Mouse (Mus musculus) neural tube, embryonic 15.5 days (tissue): ENCODE data around the gene Psmc1. TPM values are rescaled to one million over a fixed set of nuclear protein-coding genes. Genes with fewer than 3 reads are reported as not detected.

Experiments used
- ATAC-seq: fragments of 200-750 bp; cut with Nextera tagmentation; 2 replicates; pipeline ENCODE4 v1.8.0; 2017; ENCODE audit warnings: mild to moderate bottlenecking, moderate TSS enrichment, moderate library complexity; ENCODE audit not compliant: low FRiP score
- H3K27ac ChIP-seq: fragments of 300-500 bp; sonication (generic); replicated peaks from 2 replicates; pipeline ENCODE4 v1.5.1; 2015; ENCODE audit warnings: mild to moderate bottlenecking, inconsistent platforms
- H3K27me3 ChIP-seq: fragments of 300-500 bp; sonication (generic); replicated peaks from 2 replicates; pipeline ENCODE4 v1.6.1; 2015; ENCODE audit warnings: inconsistent platforms
- H3K36me3 ChIP-seq: fragments of 300-500 bp; sonication (generic); 2 replicates; pipeline ENCODE4 v1.6.1; 2015; ENCODE audit warnings: inconsistent platforms
- H3K4me1 ChIP-seq: fragments of 300-500 bp; sonication (generic); 2 replicates; pipeline ENCODE4 v1.6.1; 2015; ENCODE audit warnings: inconsistent platforms
- H3K4me2 ChIP-seq: fragments of 300-500 bp; sonication (generic); 2 replicates; pipeline ENCODE4 v1.6.1; 2015; ENCODE audit warnings: inconsistent platforms, mild to moderate bottlenecking, moderate library complexity
- H3K4me3 ChIP-seq: fragments of 300-500 bp; sonication (generic); replicated peaks from 2 replicates; pipeline ENCODE4 v1.5.1; 2015; ENCODE audit warnings: mild to moderate bottlenecking, inconsistent platforms
- H3K9ac ChIP-seq: fragments of 300-500 bp; sonication (generic); replicated peaks from 2 replicates; pipeline ENCODE4 v1.6.1; 2015; ENCODE audit warnings: mild to moderate bottlenecking, inconsistent platforms
- H3K9me3 ChIP-seq: fragments of 300-500 bp; sonication (generic); replicated peaks from 2 replicates; pipeline ENCODE4 v1.6.1; 2016; ENCODE audit warnings: inconsistent platforms
- WGBS: fragments of 180-500 bp; shearing (Covaris S2); methylation state at CpG from one replicate; pipeline ENCODE4 v1.1.7; 2015; ENCODE audit warnings: mixed read lengths; 5-methylcytosine and 5-hydroxymethylcytosine counted together
- polyA plus RNA-seq: library from polyadenylated mRNA; unstranded; fragments of >200 nt; fragmentation: Nextera tagmentation; extraction: Ambion mirVana; gene quantifications from 2 replicates; pipeline ENCODE4 v1.2.1, GENCODE M21; 2015

The Psmc1 gene
- polyA plus RNA-seq, 1 experiment from 2014 or later: 292 TPM

DNA sequence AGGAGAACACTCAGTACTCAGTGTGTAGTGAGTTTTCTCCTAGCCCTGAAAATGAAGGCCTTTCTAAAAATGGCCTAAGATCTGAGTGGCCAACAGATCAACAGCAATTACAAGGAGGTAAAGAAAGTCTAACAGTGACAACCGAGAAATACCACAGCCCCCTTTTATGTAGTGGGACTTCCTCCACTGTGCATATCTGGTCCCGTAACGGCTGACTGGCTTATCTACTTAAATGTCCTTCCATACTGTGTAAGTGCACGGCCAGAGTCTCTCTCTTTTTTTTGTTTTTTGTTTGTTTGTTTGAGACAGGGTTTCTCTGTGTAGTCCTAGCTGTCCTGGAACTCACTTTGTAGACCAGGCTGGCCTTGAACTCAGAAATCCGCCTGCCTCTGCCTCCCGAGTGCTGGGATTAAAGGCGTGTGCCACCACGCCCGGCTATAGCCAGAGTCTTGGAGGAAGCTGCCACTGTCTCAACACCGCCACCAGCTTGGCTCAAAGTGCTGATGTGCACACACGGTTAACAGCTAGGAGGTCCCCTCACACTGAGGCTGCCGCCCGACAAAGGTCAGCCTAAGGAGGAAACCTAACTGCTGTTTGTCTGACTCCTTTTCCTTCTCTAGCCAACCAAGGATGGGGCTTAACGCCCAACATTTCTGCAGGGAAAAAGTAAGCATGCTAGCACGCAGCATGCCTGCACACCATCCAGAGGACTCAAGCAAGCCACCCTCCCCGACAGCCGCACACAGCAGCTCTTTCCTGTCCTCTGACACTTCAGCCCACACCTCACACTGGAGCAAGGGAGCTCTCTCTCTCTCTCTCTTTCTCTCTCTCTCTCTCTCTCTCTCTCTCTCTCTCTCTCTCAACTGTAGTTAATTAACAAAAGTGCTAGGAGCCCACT is 17.3 kb downstream of the Psmc1 start:
- H3K9me3 ChIP-seq: no peaks in the 10 kb centered on the region
- no peaks in the 10 kb centered on the region; the same call in 1 of the 2 replicates for H3K4me1 ChIP-seq
- WGBS: 76% methylated on average over 17 of the region's 17 CpGs
- no peak overlapping the region for H3K9ac ChIP-seq
- H3K4me3 ChIP-seq: no peak overlapping the region
- no peak for ATAC-seq
- H3K4me2 ChIP-seq: no peak overlapping the region
- H3K27me3 ChIP-seq: no peaks in the 10 kb centered on the region
- H3K36me3 ChIP-seq: peaks cover 77% of the 10 kb centered on the region
- no peak overlapping the region for H3K27ac ChIP-seq

DNA sequence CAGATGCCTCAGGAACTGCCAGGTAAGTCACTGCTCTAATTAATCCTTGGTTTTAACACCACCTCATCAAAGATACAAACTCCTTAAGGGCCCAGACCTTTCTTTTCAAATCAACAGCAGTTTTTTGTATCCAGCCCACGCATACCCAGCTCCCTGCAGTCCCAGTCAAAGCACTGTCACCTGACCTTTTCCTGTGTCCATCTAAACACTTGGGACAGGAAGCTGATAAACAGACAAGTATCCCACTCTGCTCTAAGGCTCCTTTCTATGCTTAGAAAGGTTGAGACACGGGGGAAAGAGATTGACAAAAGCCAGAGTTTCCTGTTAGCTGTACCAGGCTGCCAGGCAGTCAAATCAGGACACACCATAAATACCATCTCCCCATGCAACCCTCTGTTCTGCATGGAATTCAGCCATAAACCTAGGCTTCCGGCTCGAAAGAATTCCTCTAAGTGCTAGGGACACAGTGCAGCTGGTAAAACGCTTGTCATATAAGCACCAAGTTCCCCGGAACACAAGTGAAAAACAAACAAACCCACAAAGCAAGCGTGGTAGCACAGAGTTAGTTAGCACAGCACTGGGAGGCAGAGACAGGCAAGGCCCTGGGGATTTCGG is 18.0 kb downstream of the Psmc1 start:
- H3K27ac ChIP-seq: no peak overlapping the region
- no peak overlapping the region for H3K4me3 ChIP-seq
- H3K9me3 ChIP-seq: no peaks in the 10 kb centered on the region
- no peaks in the 10 kb centered on the region; the same call in 1 of the 2 replicates for H3K4me1 ChIP-seq
- H3K9ac ChIP-seq: no peak overlapping the region; the same call in 1 of the 2 replicates
- no peaks in the 10 kb centered on the region for H3K27me3 ChIP-seq
- H3K36me3 ChIP-seq: peaks cover 78% of the 10 kb centered on the region
- ATAC-seq: no peak
- WGBS: 28% methylated on average over 8 of the region's 8 CpGs
- H3K4me2 ChIP-seq: no peak overlapping the region

DNA sequence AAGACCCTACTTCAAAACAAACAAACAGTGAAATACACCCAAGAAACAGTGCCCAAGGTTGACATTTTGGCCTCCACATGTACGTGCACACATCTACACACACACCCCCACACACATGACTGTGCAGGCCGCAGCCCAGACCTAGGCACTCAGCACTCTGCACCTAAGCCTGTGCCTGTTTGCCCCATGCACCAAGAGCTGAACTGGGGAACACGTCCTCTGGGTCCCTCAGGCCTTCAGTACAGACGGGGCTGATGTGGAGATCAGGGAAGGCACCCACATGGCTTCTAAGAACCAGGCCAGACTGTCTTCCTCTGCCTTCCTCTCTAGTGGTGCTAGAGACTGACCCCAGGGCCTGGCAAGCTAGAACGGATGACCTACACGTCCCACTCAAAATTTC is 18.6 kb downstream of the Psmc1 start:
- H3K9ac ChIP-seq: no peak overlapping the region
- peaks cover 78% of the 10 kb centered on the region for H3K36me3 ChIP-seq
- 75% methylated on average over 6 of the region's 6 CpGs for WGBS

DNA sequence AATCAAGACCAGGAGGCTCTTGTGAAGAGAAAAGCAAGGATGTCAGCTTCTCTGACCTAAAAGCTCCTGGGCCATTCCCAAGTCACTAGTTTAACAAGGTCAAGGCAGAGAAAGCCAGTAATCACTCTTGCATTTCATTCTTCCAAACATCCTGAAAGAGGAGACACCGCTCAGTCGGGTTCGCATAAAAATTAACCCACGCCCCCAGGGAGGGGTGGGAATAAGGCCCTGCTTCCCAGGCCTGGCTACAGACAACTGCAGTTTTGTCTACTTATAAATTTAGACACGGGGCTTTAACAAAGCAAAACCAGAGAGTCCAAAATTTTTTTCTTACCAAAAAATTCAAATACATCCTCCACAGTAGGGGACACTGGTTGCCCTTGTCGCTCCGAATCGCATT is 19.0 kb downstream of the Psmc1 start:
- Histone ChIP-seq H3K4me2 (no peak overlapping the region), H3K9ac (no peak overlapping the region), H3K27me3 (no peaks in the 10 kb centered on the region), H3K36me3 (peaks cover 78% of the 10 kb centered on the region), H3K27ac (no peak overlapping the region), H3K4me3 (no peak overlapping the region), H3K9me3 (no peaks in the 10 kb centered on the region), H3K4me1 (no peaks in the 10 kb centered on the region; the same call in 1 of the 2 replicates)
- no peak for ATAC-seq
- 74% methylated on average over 8 of the region's 8 CpGs for WGBS

More for the DNA sequence above, 18.6 kb downstream of the Psmc1 start:
- Histone ChIP-seq H3K27ac (no peak overlapping the region), H3K4me3 (no peak overlapping the region), H3K4me2 (no peak overlapping the region), H3K9me3 (no peaks in the 10 kb centered on the region), H3K4me1 (no peaks in the 10 kb centered on the region; the same call in 1 of the 2 replicates), H3K27me3 (no peaks in the 10 kb centered on the region)
- ATAC-seq: no peak

DNA sequence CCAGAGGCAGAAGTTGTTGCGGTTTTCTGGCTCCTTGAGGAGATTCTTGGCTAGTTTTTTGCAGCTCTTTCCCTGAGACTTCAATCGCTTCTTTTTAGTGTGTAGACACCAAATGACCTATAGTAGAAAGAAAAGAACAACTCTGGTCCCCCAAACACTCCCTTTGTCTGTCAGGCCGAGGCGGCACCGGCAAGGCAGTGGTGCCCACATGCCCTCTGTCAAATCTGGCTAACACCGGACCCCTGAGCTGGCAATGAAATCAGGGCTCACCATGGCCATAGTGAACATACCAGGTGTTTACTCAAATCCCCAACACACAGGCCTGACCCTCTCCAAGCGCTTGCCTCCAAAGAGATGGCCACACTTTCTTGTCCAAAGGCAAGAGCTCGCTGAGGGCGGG is 21.2 kb downstream of the Psmc1 start:
- H3K4me2 ChIP-seq: no peak overlapping the region

DNA sequence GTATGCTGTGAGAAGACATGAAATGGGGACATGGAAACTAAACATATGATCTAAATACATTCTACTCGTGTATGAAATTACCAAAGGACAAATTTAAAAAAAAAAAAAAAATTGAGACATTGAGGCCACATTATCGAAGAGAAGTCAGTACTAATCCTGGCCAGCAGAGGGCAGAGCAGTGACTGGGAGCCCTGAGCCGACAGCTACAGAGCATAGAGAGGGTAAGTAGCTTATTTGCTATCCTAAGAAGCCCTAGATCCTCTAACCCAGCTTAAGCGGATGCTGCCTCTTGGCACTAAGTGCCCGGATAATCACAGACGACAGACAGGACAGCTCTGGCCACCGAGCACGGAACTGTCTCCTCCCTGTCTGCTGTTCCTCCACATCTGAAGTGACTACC is 21.7 kb downstream of the Psmc1 start:
- Histone ChIP-seq H3K4me3 (no peak overlapping the region), H3K27ac (no peak overlapping the region), H3K4me2 (no peak overlapping the region), H3K9ac (no peak overlapping the region), H3K4me1 (no peaks in the 10 kb centered on the region; the same call in 1 of the 2 replicates), H3K27me3 (no peaks in the 10 kb centered on the region), H3K36me3 (peaks cover 71% of the 10 kb centered on the region), H3K9me3 (no peaks in the 10 kb centered on the region)
- WGBS: 45% methylated on average over 8 of the region's 8 CpGs
- 0 out of 2 replicates have a peak, but pooled peaks have one; percentile 39 for ATAC-seq

More for the DNA sequence above, 21.2 kb downstream of the Psmc1 start:
- no peaks in the 10 kb centered on the region for H3K9me3 ChIP-seq
- no peak overlapping the region for H3K9ac ChIP-seq
- peaks cover 71% of the 10 kb centered on the region for H3K36me3 ChIP-seq
- H3K27me3 ChIP-seq: no peaks in the 10 kb centered on the region
- no peak overlapping the region for H3K4me3 ChIP-seq
- whole genome bisulfite sequencing: 94% methylated on average over 9 of the region's 9 CpGs
- no peak overlapping the region for H3K27ac ChIP-seq
- ATAC-seq: no peak
- H3K4me1 ChIP-seq: no peaks in the 10 kb centered on the region; the same call in 1 of the 2 replicates

DNA sequence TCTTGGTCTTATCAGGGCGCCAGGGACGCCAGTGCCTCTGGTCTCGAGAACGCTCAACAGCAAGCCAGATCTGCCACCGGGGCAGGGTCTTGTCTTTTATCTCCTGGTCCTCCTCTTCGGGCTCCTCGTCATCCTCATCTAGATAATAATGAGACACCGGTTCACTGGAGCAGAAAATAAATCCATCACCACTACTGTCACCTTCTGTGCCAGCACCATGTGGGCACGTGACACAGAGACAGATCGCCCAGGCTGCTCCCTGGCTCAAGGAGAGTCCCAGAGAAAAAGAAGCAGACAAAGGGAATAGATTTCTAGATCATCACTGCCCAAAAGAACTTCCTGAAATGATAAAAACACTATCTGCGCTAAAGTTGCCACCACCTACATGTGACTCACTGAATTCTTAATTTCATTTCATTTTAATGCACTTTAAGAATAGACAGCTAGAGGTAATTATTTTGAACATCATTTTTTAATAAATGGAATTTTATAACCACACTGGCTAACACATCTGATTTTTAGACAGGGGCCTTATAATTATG is 24.5 kb downstream of the Psmc1 start:
- Histone ChIP-seq H3K36me3 (peaks cover 82% of the 10 kb centered on the region), H3K27me3 (no peaks in the 10 kb centered on the region), H3K4me2 (no peak overlapping the region), H3K4me3 (no peak overlapping the region), H3K9ac (no peak overlapping the region), H3K27ac (no peak overlapping the region), H3K9me3 (no peaks in the 10 kb centered on the region), H3K4me1 (no peaks in the 10 kb centered on the region)
- whole genome bisulfite sequencing: 81% methylated on average over 11 of the region's 11 CpGs
- no peak for ATAC-seq

DNA sequence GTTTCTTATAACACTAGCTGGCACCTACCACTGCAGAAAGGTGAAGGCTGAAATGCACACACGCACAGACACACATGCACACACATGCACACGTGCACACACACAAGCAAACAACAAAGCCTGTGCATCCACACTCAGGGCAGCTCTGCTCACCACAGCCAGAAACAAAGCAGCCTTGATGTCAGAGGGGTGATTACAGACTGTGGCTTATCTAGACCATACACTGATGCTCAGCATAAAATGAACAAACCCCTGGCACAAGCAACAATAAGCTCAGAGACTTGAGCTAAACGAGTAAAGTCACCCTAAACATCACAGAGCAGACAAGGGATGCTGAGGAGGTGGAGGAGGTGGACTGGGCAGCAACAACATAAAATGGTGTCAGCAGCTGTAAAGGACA is 25.2 kb downstream of the Psmc1 start:
- no peak overlapping the region for H3K4me3 ChIP-seq
- no peaks in the 10 kb centered on the region for H3K9me3 ChIP-seq
- no peak overlapping the region for H3K4me2 ChIP-seq
- H3K27ac ChIP-seq: no peak overlapping the region
- H3K27me3 ChIP-seq: no peaks in the 10 kb centered on the region
- 88% methylated on average over 3 of the region's 3 CpGs for WGBS
- H3K36me3 ChIP-seq: peaks cover 82% of the 10 kb centered on the region
- no peak for ATAC-seq
- no peak overlapping the region for H3K9ac ChIP-seq
- no peaks in the 10 kb centered on the region for H3K4me1 ChIP-seq

DNA sequence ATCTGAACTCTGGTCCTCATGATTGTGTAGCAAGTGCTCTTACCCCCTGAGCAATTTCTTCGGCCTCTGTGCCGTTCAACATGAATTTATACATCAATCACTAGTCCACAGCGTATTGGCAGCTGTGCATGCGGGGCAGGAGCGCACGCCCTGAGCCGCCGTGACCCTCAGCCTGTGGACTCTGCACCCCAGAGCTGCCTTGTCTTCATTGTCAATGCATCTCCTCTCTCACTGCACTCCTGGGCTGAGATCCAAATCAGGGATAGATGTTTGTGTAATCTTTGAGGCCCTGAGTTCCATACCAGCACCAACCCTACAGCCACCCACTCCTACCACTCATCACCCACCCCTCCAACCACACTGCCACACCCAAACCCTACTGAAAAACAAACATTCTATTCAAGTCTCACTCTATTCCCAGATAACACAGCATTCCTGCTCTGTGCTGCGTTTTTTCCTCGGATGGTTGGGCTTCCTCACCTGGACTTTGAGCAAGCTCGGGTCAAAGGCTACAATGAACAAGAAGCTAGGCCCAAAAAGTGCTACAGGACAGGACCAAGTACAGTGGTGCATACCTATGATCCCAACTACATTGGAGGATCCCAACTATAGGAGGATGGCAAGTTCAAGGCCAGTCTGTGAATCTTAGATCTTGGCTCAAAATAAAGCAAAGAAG is 33.0 kb downstream of the Psmc1 start:
- H3K9me3 ChIP-seq: no peaks in the 10 kb centered on the region
- H3K27me3 ChIP-seq: no peaks in the 10 kb centered on the region
- peaks cover 84% of the 10 kb centered on the region for H3K36me3 ChIP-seq
- H3K4me3 ChIP-seq: no peak overlapping the region
- no peak for ATAC-seq
- no peak overlapping the region for H3K9ac ChIP-seq
- no peak overlapping the region for H3K27ac ChIP-seq
- H3K4me2 ChIP-seq: no peak overlapping the region
- 90% methylated on average over 11 of the region's 11 CpGs for WGBS
- no peaks in the 10 kb centered on the region for H3K4me1 ChIP-seq

DNA sequence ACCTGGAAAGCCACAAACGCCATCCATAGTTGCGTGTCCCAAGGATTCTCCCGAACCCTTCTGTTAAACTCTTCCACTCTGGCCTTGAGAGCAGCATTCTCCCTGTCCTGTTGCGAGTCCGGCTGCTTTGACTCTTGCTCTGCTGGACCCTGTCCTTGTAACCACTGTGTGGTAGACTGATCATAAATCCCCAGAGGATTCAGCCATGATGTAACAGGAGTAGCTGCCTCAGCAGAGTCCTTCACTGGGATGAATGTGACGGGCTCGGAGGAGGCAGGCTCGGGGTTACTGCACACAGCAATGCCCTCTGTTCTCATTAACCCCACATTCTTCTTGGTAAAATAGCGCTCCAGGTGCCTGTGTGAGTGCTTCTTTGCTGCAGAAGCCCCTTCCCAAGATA is 33.8 kb downstream of the Psmc1 start:
- H3K36me3 ChIP-seq: peaks cover 82% of the 10 kb centered on the region
- no peak overlapping the region for H3K9ac ChIP-seq
- no peak for ATAC-seq
- H3K4me3 ChIP-seq: no peak overlapping the region
- H3K9me3 ChIP-seq: no peaks in the 10 kb centered on the region
- H3K27me3 ChIP-seq: no peaks in the 10 kb centered on the region
- WGBS: 90% methylated on average over 9 of the region's 9 CpGs
- H3K4me2 ChIP-seq: no peak overlapping the region
- H3K4me1 ChIP-seq: no peaks in the 10 kb centered on the region
- H3K27ac ChIP-seq: no peak overlapping the region

DNA sequence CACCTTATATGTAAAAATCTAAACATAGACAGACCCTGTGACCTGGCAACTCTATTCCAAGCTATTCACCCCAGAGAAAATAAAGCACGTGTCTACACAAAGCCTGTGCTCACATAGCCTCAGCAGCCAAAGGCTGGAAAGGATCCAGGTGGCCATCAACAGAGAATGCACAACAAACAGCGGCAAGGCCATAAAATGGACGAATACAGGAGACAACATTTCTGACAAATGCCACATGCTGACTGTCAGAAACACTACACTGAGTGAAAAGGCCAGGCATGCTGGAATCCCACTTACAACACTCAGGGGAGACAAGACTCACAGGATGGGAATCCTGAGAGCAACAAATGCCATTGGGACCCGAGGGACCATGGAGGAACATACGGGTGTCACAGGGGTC is 34.3 kb downstream of the Psmc1 start:
- H3K9me3 ChIP-seq: no peaks in the 10 kb centered on the region
- H3K4me2 ChIP-seq: no peak overlapping the region
- H3K27me3 ChIP-seq: no peaks in the 10 kb centered on the region
- peaks cover 82% of the 10 kb centered on the region for H3K36me3 ChIP-seq
- no peak for ATAC-seq
- no peak overlapping the region for H3K4me3 ChIP-seq
- no peak overlapping the region for H3K27ac ChIP-seq
- H3K4me1 ChIP-seq: no peaks in the 10 kb centered on the region
- no peak overlapping the region for H3K9ac ChIP-seq
- 78% methylated on average over 5 of the region's 5 CpGs for WGBS
